Mouse (Mus musculus): ENCODE results near the gene Sstr5.

Gene Sstr5

DNA sequence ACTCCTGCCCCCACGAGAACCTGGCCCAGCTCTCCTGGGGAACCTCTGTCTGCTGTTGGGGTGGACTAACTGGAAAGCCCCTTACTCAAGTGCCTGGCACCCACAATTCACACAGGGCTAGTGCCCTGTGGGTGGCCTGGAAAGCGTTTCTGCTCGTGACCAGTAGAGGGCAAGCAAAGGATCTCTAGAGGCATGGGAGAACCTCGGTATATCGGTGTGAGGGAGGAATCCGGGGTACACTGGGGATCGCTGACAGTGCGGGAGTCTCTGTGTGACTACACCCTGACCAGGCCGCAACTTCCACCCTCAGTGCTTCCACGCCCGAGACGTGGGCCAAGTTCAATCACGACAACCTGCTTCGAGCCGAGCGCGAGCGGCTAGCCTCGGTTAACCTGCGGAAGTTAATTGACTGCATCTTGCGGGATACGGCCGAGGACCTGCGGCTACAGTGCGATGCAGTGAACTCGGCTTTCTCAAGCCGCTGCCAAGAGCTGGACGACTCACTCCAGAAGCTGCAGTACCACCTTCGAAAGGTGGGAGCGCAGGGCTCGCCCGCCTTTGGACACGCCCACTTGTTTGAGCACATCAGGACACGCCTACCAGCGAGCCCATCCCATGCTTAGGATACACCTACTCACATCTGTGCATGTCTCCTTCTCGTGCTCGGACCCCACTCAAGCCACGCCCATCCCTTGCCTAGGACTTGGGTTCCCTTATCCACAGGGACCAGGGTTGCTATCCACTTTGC, 22.6 kb downstream of the Sstr5 start:
- DNase-seq (ENCODE audit: low read depth, low spot score) = peak; percentile 85

GRCm38 (mm10) chr17:25472044-25472443, 25.0 kb downstream of the Sstr5 start:
- DNase-seq (ENCODE audit: low read depth, low spot score) = no peak

DNA sequence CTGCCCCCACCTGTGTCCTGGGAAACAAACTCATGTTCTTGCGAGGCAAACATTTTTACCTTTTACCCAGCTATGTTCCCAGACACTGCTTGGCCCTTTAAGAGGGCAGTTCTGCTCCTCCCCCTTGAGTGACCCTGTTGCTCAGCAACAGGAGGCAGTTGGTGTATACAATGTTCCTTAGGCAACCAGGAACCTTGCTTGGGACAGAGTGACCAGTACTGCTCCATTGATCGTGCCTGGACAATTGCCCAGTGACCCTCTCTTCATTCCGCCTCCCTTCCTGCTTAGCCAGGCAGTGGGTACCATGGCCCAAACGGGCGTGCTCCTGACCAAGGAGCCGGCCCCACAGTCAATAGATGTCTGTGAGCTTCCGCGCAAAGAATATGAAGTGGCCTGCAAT, 25.7 kb downstream of the Sstr5 start:
- DNase-seq (ENCODE audit: low read depth, low spot score) = no peak

DNA sequence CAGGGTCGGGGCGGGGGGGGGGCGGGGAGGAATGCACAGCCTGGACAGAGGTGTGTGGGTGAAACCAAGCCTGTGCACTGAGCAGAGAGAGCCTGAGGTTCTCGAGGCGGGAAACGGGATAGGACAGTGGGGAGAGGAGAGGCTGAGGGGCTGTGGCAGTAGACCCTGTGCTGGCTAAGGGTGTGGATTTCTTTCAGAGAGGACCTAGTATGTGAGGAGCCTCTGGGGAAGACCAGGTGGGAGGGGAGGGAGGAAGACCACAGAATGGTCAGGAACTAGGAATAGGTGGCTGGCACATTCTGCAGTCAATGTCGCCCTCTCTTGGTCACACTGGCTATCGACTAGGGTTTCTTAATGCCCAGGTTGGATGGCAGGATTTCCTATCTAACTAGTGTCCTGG, 27.3 kb downstream of the Sstr5 start:
- peak; percentile 26 for DNase-seq (ENCODE audit: low read depth, low spot score)

- no peak for DNase-seq (ENCODE audit: low read depth, low spot score)
These were observed 28.8 kb downstream of the Sstr5 start for GRCm38 (mm10) chr17:25468301-25468700.

DNA sequence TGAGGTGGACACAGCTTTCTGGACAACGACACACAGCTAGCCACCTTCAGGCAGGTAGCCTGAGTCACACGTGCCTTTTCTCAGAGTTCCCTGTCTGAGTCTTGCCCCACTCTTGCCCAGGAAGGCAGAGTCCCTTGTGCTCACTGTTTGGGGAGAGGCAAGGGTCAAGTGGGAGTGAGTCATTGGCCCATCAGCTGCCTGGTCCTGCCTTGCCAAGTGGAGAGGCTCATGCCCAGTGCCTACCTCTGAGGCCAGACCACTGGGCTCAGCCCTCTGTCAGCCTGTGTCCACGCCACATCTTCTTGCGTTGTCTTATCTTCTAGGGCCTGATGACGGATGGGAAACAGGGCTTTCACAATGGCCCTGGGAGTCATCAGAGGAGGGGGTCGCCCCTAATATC, 29.3 kb downstream of the Sstr5 start:
- no peak for DNase-seq (ENCODE audit: low read depth, low spot score)

GRCm38 (mm10) chr17:25466257-25466656, 30.8 kb downstream of the Sstr5 start:
- DNase-seq (ENCODE audit: low read depth, low spot score) = no peak

GRCm38 (mm10) chr17:25464091-25464490, 33.0 kb downstream of the Sstr5 start:
- DNase-seq (ENCODE audit: low read depth, low spot score) = no peak

DNA sequence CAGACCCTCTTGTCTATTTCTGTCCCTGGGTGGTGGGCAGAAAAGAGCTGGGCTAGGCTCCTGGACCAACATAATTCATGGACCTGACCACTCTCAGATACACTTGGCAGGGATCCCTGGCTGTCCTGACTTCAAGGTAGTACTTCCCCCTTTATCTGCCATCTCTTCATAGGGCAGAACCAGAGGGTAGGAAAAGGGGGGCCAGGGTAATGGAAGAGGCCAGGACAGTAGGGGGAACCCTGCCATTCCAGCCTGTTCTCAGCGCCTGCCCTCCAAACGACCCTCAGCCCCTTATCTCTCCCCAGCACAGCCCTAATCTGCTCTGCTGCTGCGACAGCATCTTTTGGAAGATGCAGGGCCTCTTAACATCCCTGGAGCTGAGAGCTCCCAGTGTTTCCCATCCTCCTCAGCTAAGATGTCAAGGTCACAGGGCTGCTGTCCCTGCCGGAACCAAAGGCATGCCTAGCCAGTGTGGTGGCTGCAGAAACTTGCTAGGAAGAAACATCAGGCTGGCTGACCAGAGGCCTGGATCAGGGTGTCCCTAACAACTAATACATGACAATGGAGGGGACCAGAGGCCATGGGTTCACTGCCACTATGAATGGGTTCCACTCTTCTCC, 33.7 kb downstream of the Sstr5 start:
- DNase-seq (ENCODE audit: low read depth, low spot score) = no peak

DNA sequence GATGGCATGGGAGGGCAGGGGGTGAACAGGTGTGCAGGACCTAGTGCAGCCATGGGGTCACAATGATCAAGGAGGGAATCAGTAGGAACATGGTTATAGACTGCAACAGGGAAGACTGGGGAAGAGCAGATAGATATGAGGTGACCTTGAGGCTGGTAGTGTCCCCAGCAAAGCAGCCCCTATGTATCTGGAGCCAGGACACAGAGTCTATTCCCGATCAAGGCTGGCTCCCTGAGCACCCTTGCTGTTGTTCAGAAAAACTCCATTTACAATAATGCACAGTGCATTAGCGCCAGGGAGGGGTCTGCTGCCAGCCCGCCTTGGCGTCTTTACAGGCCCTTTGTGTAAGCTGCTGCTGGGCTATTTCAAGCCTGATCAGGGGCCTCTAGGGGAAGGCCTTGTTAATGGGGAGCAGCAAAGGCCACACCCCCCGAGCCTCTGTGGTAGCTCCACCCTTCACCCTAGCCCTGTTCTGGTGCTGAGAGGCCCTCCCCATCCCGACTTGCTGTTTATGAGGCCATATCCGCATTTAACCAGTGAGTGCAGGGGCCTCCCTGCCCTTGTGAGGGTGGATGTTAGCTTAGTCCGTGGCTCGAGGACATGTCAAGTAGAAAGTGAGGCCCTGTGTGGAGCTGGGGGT, 34.7 kb downstream of the Sstr5 start:
- no peak for DNase-seq (ENCODE audit: low read depth, low spot score)

DNA sequence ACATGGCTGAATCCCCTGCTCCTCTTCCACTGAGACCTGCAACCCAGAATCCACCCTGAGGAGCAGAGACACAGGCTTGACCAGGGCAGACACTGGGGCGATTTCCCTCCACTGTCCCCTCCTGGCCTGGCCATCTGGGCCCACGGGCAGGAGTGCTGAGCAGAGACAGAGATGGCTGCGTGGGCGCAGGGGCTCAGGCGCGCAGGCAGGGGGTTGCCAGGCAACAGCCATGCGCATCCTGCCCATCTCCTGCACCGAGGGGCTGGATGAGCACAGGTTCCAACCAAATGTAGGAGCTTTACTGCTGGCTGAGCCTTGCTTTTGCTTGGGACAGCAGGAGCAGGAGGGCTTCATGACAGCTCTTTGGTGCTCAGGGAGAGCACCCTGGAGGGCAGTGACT, 40.5 kb downstream of the Sstr5 start:
- DNase-seq (ENCODE audit: low read depth, low spot score) = no peak

DNA sequence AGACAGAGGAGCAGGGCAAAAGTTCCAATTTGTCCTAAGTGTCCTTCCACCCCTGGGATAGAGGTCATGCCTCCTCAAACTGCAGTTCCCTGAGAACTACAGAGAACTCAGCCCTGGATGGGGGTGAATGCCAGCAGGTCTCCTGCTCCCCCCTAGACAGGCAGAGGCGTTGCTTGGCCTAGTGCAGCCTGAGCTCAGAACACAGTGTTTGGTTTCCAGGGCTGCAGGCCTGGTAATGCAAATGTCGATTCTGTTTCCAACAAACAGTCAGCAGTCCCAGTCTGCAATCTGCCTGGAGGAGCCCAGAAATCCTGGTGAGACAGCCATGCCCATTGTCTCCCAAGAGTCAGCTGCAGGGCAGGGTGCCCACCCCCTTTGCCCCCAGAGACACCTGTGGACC, 42.8 kb downstream of the Sstr5 start, which contains the start of gene Tekt4:
Gene Tekt4, plus strand, starts transcription at position 344 of the 400 bp plus-strand sequence.
- DNase-seq (ENCODE audit: low read depth, low spot score) = no peak

- no peak for DNase-seq (ENCODE audit: low read depth, low spot score)
These were observed 44.7 kb downstream of the Sstr5 start for GRCm38 (mm10) chr17:25452246-25452965.

DNA sequence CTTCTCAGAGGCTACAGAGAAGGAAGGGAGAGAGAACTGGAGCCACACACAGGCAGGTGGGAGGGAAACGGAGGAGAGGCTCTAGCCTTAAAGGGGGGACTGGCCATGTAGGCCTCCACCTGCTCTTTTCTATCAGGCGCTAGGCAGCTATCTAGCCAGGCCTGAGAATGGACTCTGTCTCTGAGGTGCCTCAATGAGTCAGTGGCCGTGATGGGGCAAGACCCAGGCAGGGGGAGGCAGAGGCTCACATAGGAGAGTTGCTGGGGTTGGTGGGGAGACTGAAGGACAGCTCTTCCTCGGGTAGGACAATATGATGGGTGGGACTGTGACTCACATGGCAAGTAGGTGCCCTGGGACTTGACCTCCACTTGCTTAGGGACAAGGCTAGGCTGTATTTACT, 46.8 kb downstream of the Sstr5 start:
- DNase-seq (ENCODE audit: low read depth, low spot score) = no peak

GRCm38 (mm10) chr17:25447865-25448264, 49.2 kb downstream of the Sstr5 start:
- DNase-seq (ENCODE audit: low read depth, low spot score) = no peak

DNA sequence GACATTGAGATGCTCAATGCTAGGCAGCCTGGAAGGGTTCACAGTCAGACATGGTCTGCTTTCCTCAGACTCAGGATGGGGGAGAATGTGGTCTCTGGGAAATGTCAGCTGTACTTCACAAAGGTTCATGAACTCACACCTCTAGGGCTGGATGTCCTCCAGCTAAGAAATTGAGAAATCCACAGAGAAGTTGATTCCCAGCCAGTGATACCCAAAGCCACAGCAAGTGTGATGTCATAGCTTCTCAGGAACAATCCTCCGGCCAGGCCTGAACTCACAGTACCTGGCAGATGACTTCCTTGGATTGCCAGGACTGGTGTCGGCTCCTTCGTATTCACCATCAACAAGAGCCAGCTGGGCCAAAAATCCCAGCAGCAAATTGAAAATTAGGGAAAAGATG, 51.2 kb downstream of the Sstr5 start:
- DNase-seq (ENCODE audit: low read depth, low spot score) = no peak

GRCm38 (mm10) chr17:25445074-25445473, 52.0 kb downstream of the Sstr5 start:
- DNase-seq (ENCODE audit: low read depth, low spot score) = no peak

- DNase-seq (ENCODE audit: low read depth, low spot score) = no peak
These were observed 54.2 kb downstream of the Sstr5 start for GRCm38 (mm10) chr17:25442889-25443288.

DNA sequence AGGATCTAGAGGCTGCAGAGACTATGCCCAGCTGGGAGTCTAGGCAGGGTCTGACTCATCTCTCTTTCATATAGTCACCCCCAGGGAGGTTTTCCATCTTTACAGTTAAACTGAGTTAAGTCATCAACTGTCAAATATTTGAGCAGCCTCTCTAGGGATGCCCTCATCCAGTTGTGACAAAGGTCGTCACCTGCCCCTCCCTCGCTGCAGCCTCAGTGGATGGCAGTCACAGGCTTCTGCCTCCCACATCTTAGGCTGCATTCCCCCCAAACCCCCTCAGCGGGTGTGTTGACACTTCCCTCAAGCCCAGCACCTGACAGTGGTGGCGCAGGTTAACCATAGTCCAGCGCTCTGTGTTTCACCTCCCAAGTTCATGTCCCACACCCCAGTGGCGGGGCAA, 55.7 kb downstream of the Sstr5 start:
- DNase-seq (ENCODE audit: low read depth, low spot score) = no peak

All from CD4-positive, CD25-positive, alpha-beta regulatory T cell, adult 2 months (primary cell).